Mouse (Mus musculus): ENCODE measurements around the gene Zbtb20. TPM values are rescaled to one million over a fixed set of nuclear protein-coding genes. Genes with fewer than 3 reads are reported as not detected.

The Zbtb20 gene
- polyA plus RNA-seq, 1 experiment from 2014 or later = 53.9 TPM

GRCm38 (mm10) chr16:43130583-43130982 is 254.9 kb downstream of the Zbtb20 start:
- Histone ChIP-seq H3K36me3 (no peaks in the 10 kb centered on the region), H3K9me3 (replicated peaks) (no peaks in the 10 kb centered on the region), H3K27ac (replicated peaks) (peak overlapping the region; percentile 69), H3K4me3 (replicated peaks) (no peak overlapping the region), H3K27me3 (replicated peaks) (no peaks in the 10 kb centered on the region), H3K4me1 (peaks cover 13% of the 10 kb centered on the region), H3K4me2 (no peak overlapping the region), H3K9ac (replicated peaks) (no peak overlapping the region)
- 34% methylated on average over 6 of the region's 6 CpGs for WGBS
- ATAC-seq (ENCODE audit: low FRiP score) = peak; percentile 89

- ATAC-seq (ENCODE audit: low FRiP score) = no peak
- H3K4me3 ChIP-seq (replicated peaks) = no peak overlapping the region
- no peak overlapping the region for H3K4me2 ChIP-seq
- H3K4me1 ChIP-seq = peaks cover 13% of the 10 kb centered on the region
- H3K9ac ChIP-seq (replicated peaks) = no peak overlapping the region
- H3K9me3 ChIP-seq (replicated peaks) = no peaks in the 10 kb centered on the region
- no peaks in the 10 kb centered on the region for H3K36me3 ChIP-seq
- H3K27ac ChIP-seq (replicated peaks) = peak overlapping the region; percentile 63; the same call in 1 of the 2 replicates
- H3K27me3 ChIP-seq (replicated peaks) = no peaks in the 10 kb centered on the region
These were observed 255.4 kb downstream of the Zbtb20 start for GRCm38 (mm10) chr16:43131077-43131476.

- WGBS = 33% methylated on average over 4 of the region's 4 CpGs
- no peak overlapping the region for H3K9ac ChIP-seq (replicated peaks)
- no peak for ATAC-seq (ENCODE audit: low FRiP score)
- no peaks in the 10 kb centered on the region for H3K9me3 ChIP-seq (replicated peaks)
- no peaks in the 10 kb centered on the region for H3K36me3 ChIP-seq
- no peaks in the 10 kb centered on the region for H3K4me1 ChIP-seq
- no peak overlapping the region for H3K4me3 ChIP-seq (replicated peaks)
- no peak overlapping the region for H3K4me2 ChIP-seq
- no peaks in the 10 kb centered on the region for H3K27me3 ChIP-seq (replicated peaks)
- no peak overlapping the region for H3K27ac ChIP-seq (replicated peaks)
These were observed 292.8 kb downstream of the Zbtb20 start for GRCm38 (mm10) chr16:43168506-43168905.

- no peak overlapping the region for H3K9ac ChIP-seq (replicated peaks)
- no peak for ATAC-seq (ENCODE audit: low FRiP score)
- WGBS = 70% methylated on average over 2 of the region's 2 CpGs
- no peak overlapping the region for H3K4me2 ChIP-seq
- H3K9me3 ChIP-seq (replicated peaks) = no peaks in the 10 kb centered on the region
- no peaks in the 10 kb centered on the region for H3K36me3 ChIP-seq
- no peaks in the 10 kb centered on the region for H3K27me3 ChIP-seq (replicated peaks)
- H3K27ac ChIP-seq (replicated peaks) = no peak overlapping the region
- no peak overlapping the region for H3K4me3 ChIP-seq (replicated peaks)
- no peaks in the 10 kb centered on the region for H3K4me1 ChIP-seq
These were observed 293.7 kb downstream of the Zbtb20 start for GRCm38 (mm10) chr16:43169273-43169905.

- Histone ChIP-seq H3K36me3 (no peaks in the 10 kb centered on the region), H3K27ac (replicated peaks) (no peak overlapping the region), H3K4me2 (no peak overlapping the region), H3K4me3 (replicated peaks) (no peak overlapping the region), H3K9ac (replicated peaks) (no peak overlapping the region), H3K4me1 (no peaks in the 10 kb centered on the region), H3K27me3 (replicated peaks) (no peaks in the 10 kb centered on the region), H3K9me3 (replicated peaks) (no peaks in the 10 kb centered on the region)
- 21% methylated on average over 2 of the region's 2 CpGs for WGBS
- no peak for ATAC-seq (ENCODE audit: low FRiP score)
These were observed 296.5 kb downstream of the Zbtb20 start for GRCm38 (mm10) chr16:43172139-43172538.

- no peak overlapping the region for H3K4me3 ChIP-seq (replicated peaks)
- no peak overlapping the region for H3K9ac ChIP-seq (replicated peaks)
- no peaks in the 10 kb centered on the region for H3K9me3 ChIP-seq (replicated peaks)
- no peak overlapping the region for H3K27ac ChIP-seq (replicated peaks)
- no peak for ATAC-seq (ENCODE audit: low FRiP score)
- no peaks in the 10 kb centered on the region for H3K36me3 ChIP-seq
- no peaks in the 10 kb centered on the region for H3K27me3 ChIP-seq (replicated peaks)
- no peaks in the 10 kb centered on the region for H3K4me1 ChIP-seq
- 72% methylated on average over 1 of the region's 1 CpGs for WGBS
- no peak overlapping the region for H3K4me2 ChIP-seq
These were observed 297.2 kb downstream of the Zbtb20 start for GRCm38 (mm10) chr16:43172912-43173311.

GRCm38 (mm10) chr16:43174815-43175214 is 299.1 kb downstream of the Zbtb20 start:
- Histone ChIP-seq H3K9ac (replicated peaks) (no peak overlapping the region), H3K4me3 (replicated peaks) (no peak overlapping the region), H3K4me1 (no peaks in the 10 kb centered on the region), H3K9me3 (replicated peaks) (no peaks in the 10 kb centered on the region), H3K4me2 (no peak overlapping the region), H3K27ac (replicated peaks) (no peak overlapping the region), H3K27me3 (replicated peaks) (no peaks in the 10 kb centered on the region), H3K36me3 (no peaks in the 10 kb centered on the region)
- 96% methylated on average over 2 of the region's 2 CpGs for WGBS
- ATAC-seq (ENCODE audit: low FRiP score) = no peak

- Histone ChIP-seq H3K9ac (replicated peaks) (no peak overlapping the region), H3K27ac (replicated peaks) (no peak overlapping the region), H3K4me1 (no peaks in the 10 kb centered on the region), H3K4me2 (no peak overlapping the region), H3K4me3 (replicated peaks) (no peak overlapping the region), H3K9me3 (replicated peaks) (no peaks in the 10 kb centered on the region), H3K27me3 (replicated peaks) (no peaks in the 10 kb centered on the region), H3K36me3 (no peaks in the 10 kb centered on the region)
- no peak for ATAC-seq (ENCODE audit: low FRiP score)
- WGBS = 87% methylated on average over 1 of the region's 1 CpGs
These were observed 305.4 kb downstream of the Zbtb20 start for GRCm38 (mm10) chr16:43181038-43181437.

GRCm38 (mm10) chr16:43190390-43190789 is 314.7 kb downstream of the Zbtb20 start:
- no peak overlapping the region for H3K4me2 ChIP-seq
- H3K4me3 ChIP-seq (replicated peaks) = no peak overlapping the region
- no peak overlapping the region for H3K9ac ChIP-seq (replicated peaks)
- H3K27me3 ChIP-seq (replicated peaks) = no peaks in the 10 kb centered on the region
- H3K27ac ChIP-seq (replicated peaks) = no peak overlapping the region
- 97% methylated on average over 1 of the region's 1 CpGs for WGBS
- no peaks in the 10 kb centered on the region for H3K4me1 ChIP-seq
- H3K9me3 ChIP-seq (replicated peaks) = no peaks in the 10 kb centered on the region
- no peaks in the 10 kb centered on the region for H3K36me3 ChIP-seq
- no peak for ATAC-seq (ENCODE audit: low FRiP score)

GRCm38 (mm10) chr16:43191060-43191850 is 315.6 kb downstream of the Zbtb20 start:
- Histone ChIP-seq H3K27ac (replicated peaks) (no peak overlapping the region), H3K4me2 (no peak overlapping the region), H3K27me3 (replicated peaks) (no peaks in the 10 kb centered on the region), H3K4me3 (replicated peaks) (no peak overlapping the region), H3K4me1 (no peaks in the 10 kb centered on the region), H3K9ac (replicated peaks) (no peak overlapping the region), H3K36me3 (no peaks in the 10 kb centered on the region), H3K9me3 (replicated peaks) (no peaks in the 10 kb centered on the region)
- WGBS = 89% methylated on average over 9 of the region's 9 CpGs
- ATAC-seq (ENCODE audit: low FRiP score) = no peak

GRCm38 (mm10) chr16:43193631-43194239 is 318.1 kb downstream of the Zbtb20 start:
- 64% methylated on average over 6 of the region's 6 CpGs for WGBS
- Histone ChIP-seq H3K4me3 (replicated peaks) (no peak overlapping the region), H3K9ac (replicated peaks) (no peak overlapping the region), H3K9me3 (replicated peaks) (no peaks in the 10 kb centered on the region), H3K4me1 (no peaks in the 10 kb centered on the region), H3K27me3 (replicated peaks) (no peaks in the 10 kb centered on the region), H3K36me3 (no peaks in the 10 kb centered on the region), H3K4me2 (no peak overlapping the region), H3K27ac (replicated peaks) (no peak overlapping the region)
- no peak for ATAC-seq (ENCODE audit: low FRiP score)

Data from neural tube, embryonic 15.5 days (tissue).